Comparison of ENCODE assay signal across 11 mouse cellular contexts in genomic region chr7:24459843-24460242, GRCm38 (mm10). TPM values are rescaled to one million over a fixed set of nuclear protein-coding genes. Genes with fewer than 3 reads are reported as not detected.
DNase-seq lines count a peak whose midpoint lies in the region; ATAC-seq and TF ChIP-seq lines count a peak whose summit lies in the region.
"Had no signal": no experiment of that assay in that cellular context is flagged by ENCODE, and none has a peak within 500 bp of the region (broad histone marks: within the 10 kb centered on the region; RNA-seq: fewer than 3 reads in every experiment).

No protein-coding gene starts in this region.

- WGBS in kidney, postnatal 0 days, result 37% methylated on average over 3 of the region's 3 CpGs
- whole genome bisulfite sequencing in midbrain, embryonic 13.5 days, result 73% methylated on average over 3 of the region's 3 CpGs

- ATAC-seq in kidney, postnatal 0 days (replicated peaks; ENCODE audit: low FRiP score, low read depth), result no peak
- peak; percentile 59 for ATAC-seq in megakaryocyte, adult 5-6 weeks (ENCODE audit: poor library complexity, severe bottlenecking)
- ATAC-seq in midbrain, embryonic 13.5 days, result no peak

- no peak for TF ChIP-seq CTCF in kidney, postnatal 0 days (IDR thresholded peaks at IDR 0.05; ENCODE audit: low read depth)

- no peak overlapping the region for H3K4me2 ChIP-seq in kidney, postnatal 0 days (ENCODE audit: low read length)
- H3K4me2 ChIP-seq in midbrain, embryonic 13.5 days (replicated peaks), result no peak overlapping the region
- H3K4me2 ChIP-seq: forebrain, embryonic 12.5 days had no signal

- no peak overlapping the region for H3K9ac ChIP-seq in kidney, postnatal 0 days (ENCODE audit: low read depth, low read length)
- H3K9ac ChIP-seq in midbrain, embryonic 13.5 days (replicated peaks), result no peak overlapping the region
- H3K9ac ChIP-seq: forebrain, embryonic 12.5 days had no signal

- no peaks in the 10 kb centered on the region for H3K36me3 ChIP-seq in kidney, postnatal 0 days (ENCODE audit: insufficient read depth, low read length)
- H3K36me3 ChIP-seq in midbrain, embryonic 13.5 days, result no peaks in the 10 kb centered on the region
- H3K36me3 ChIP-seq: forebrain, embryonic 12.5 days had no signal

- DNase-seq in gastrocnemius, postnatal 10 days, result peak; percentile 21
- no peak for DNase-seq in gastrocnemius, adult 8-10 months (ENCODE audit: low spot score in 2 of 2)
- DNase-seq in ES-CJ7 (ENCODE audit: low read depth, low spot score), result peak; percentile 58
- DNase-seq in kidney, postnatal 0 days (ENCODE audit: low spot score), result no peak
- no peak for DNase-seq in MN1 (ENCODE audit: low spot score)
- DNase-seq in embryo, embryonic 9.5 days (ENCODE audit: extremely low spot score), result no peak

- 0 out of 2 replicates have a peak, but pooled peaks cover 11% of the 10 kb centered on the region for H3K4me1 ChIP-seq in kidney, postnatal 0 days (replicated peaks; ENCODE audit: insufficient read depth, low read length)
- H3K4me1 ChIP-seq in midbrain, embryonic 13.5 days (replicated peaks), result 0 out of 2 replicates have a peak, but pooled peaks cover 8% of the 10 kb centered on the region

- H3K4me3 ChIP-seq in kidney, postnatal 0 days (replicated peaks; ENCODE audit: low read depth, low read length), result no peak overlapping the region
- no peak overlapping the region for H3K4me3 ChIP-seq in midbrain, embryonic 13.5 days (replicated peaks)
- H3K4me3 ChIP-seq: forebrain, embryonic 12.5 days had no signal

- H3K27me3 ChIP-seq in kidney, postnatal 0 days (ENCODE audit: insufficient read depth, low read length), result no peaks in the 10 kb centered on the region
- peaks cover 9% of the 10 kb centered on the region; the same call in 1 of the 2 replicates for H3K27me3 ChIP-seq in midbrain, embryonic 13.5 days

- H3K27ac ChIP-seq in kidney, postnatal 0 days, result peak overlapping the region; percentile 31
- H3K27ac ChIP-seq in midbrain, embryonic 13.5 days, result no peak overlapping the region
- H3K27ac ChIP-seq: forebrain, embryonic 12.5 days had no signal

- no peaks in the 10 kb centered on the region for H3K9me3 ChIP-seq in kidney, postnatal 0 days (replicated peaks; ENCODE audit: low read length)
- no peaks in the 10 kb centered on the region for H3K9me3 ChIP-seq in midbrain, embryonic 13.5 days
- H3K9me3 ChIP-seq: forebrain, embryonic 12.5 days had no signal

RNA-seq across cellular contexts. Expression of gene Plaur, which starts 2.4 kb away (rescaled TPM):
- total RNA-seq in gastrocnemius, postnatal 10 days (2021), result 1 to 10 TPM; 2.0 to 3.0 TPM
- under 1 TPM; 0.41 to 0.92 (median 0.63) TPM for total RNA-seq in gastrocnemius, adult 8-10 months (2022)
- 11.5 and 15.9 TPM in 2 replicates for polyA plus RNA-seq in kidney, postnatal 0 days (2015; fragmentation: Nextera tagmentation; extraction: Ambion mirVana)
- total RNA-seq in megakaryocyte, adult 5-6 weeks (2015), result 100 and 110 TPM in 2 replicates
- total RNA-seq in megakaryocyte, adult 5-6 weeks (2017), result 96.3 and 124 TPM in 2 replicates
- polyA plus RNA-seq in midbrain, embryonic 13.5 days (2015; fragmentation: Nextera tagmentation; extraction: Ambion mirVana), result 1.0 and 1.2 TPM in 2 replicates

RNA-seq across cellular contexts. Expression of gene Irgc1, which starts 7.7 kb away (rescaled TPM):
- under 1 TPM in 1 of 2 experiments, not detected in 1; 0.21 TPM for total RNA-seq in gastrocnemius, postnatal 10 days (2021)
- total RNA-seq in gastrocnemius, adult 8-10 months (2022), result not detected
- not detected in 2 replicates for polyA plus RNA-seq in kidney, postnatal 0 days (2015; fragmentation: Nextera tagmentation; extraction: Ambion mirVana)
- 0.74 and 1.8 TPM in 2 replicates for total RNA-seq in megakaryocyte, adult 5-6 weeks (2015)
- 0.66 and 0.94 TPM in 2 replicates for total RNA-seq in megakaryocyte, adult 5-6 weeks (2017)
- polyA plus RNA-seq in midbrain, embryonic 13.5 days (2015; fragmentation: Nextera tagmentation; extraction: Ambion mirVana), result not detected in 2 replicates
- total RNA-seq: CH12.LX; layer of hippocampus, adult 18-20 months had no signal
- polyA plus RNA-seq: forebrain, embryonic 12.5 days had no signal

RNA-seq across cellular contexts. Expression of gene Cadm4, which starts 22.0 kb away (rescaled TPM):
- total RNA-seq in gastrocnemius, postnatal 10 days (2021), result 10 to 100 TPM; 14.7 to 17.4 TPM
- total RNA-seq in gastrocnemius, adult 8-10 months (2022), result 1 to 10 TPM in 3 of 4 experiments, under 1 TPM in 1; 0.87 to 3.6 (median 1.8) TPM
- 7.1 and 8.2 TPM in 2 replicates for polyA plus RNA-seq in kidney, postnatal 0 days (2015; fragmentation: Nextera tagmentation; extraction: Ambion mirVana)
- total RNA-seq in megakaryocyte, adult 5-6 weeks (2015), result not detected in 2 replicates
- total RNA-seq in megakaryocyte, adult 5-6 weeks (2017), result not detected in 2 replicates
- polyA plus RNA-seq in midbrain, embryonic 13.5 days (2015; fragmentation: Nextera tagmentation; extraction: Ambion mirVana), result 52.4 and 67.8 TPM in 2 replicates

RNA-seq across cellular contexts. Expression of gene Zfp428, which starts 47.0 kb away (rescaled TPM):
- total RNA-seq in gastrocnemius, postnatal 10 days (2021), result 10 to 100 TPM; 11.4 to 11.6 TPM
- 1 to 10 TPM; 2.5 to 5.2 (median 4.0) TPM for total RNA-seq in gastrocnemius, adult 8-10 months (2022)
- 40.2 and 41.4 TPM in 2 replicates for polyA plus RNA-seq in kidney, postnatal 0 days (2015; fragmentation: Nextera tagmentation; extraction: Ambion mirVana)
- 0.69 TPM in 1 of 2 replicates, not detected in the other for total RNA-seq in megakaryocyte, adult 5-6 weeks (2015)
- 0.40 TPM in 1 of 2 replicates, not detected in the other for total RNA-seq in megakaryocyte, adult 5-6 weeks (2017)
- 234 and 261 TPM in 2 replicates for polyA plus RNA-seq in midbrain, embryonic 13.5 days (2015; fragmentation: Nextera tagmentation; extraction: Ambion mirVana)

RNA-seq across cellular contexts. Expression of gene AC161166.1, which starts 52.4 kb away (rescaled TPM):
- not detected for total RNA-seq in gastrocnemius, postnatal 10 days (2021)
- not detected for total RNA-seq in gastrocnemius, adult 8-10 months (2022)
- 0.06 and 0.12 TPM in 2 replicates for polyA plus RNA-seq in kidney, postnatal 0 days (2015; fragmentation: Nextera tagmentation; extraction: Ambion mirVana)
- not detected in 2 replicates for total RNA-seq in megakaryocyte, adult 5-6 weeks (2015)
- total RNA-seq in megakaryocyte, adult 5-6 weeks (2017), result not detected in 2 replicates
- polyA plus RNA-seq in midbrain, embryonic 13.5 days (2015; fragmentation: Nextera tagmentation; extraction: Ambion mirVana), result 1.2 and 1.9 TPM in 2 replicates
- total RNA-seq: layer of hippocampus, adult 18-20 months had no signal

Comparison
In these comparisons a context has a peak if more than half of its experiments do, and no peak if none do; other contexts are left out.
1. DNase-seq: peak in gastrocnemius, postnatal 10 days (single experiment) and ES-CJ7 (single experiment); none in gastrocnemius, adult 8-10 months (0 of 2), kidney, postnatal 0 days (single experiment), MN1 (single experiment) and embryo, embryonic 9.5 days (single experiment).
2. RNA of gene Plaur, which starts 2.4 kb away (total RNA-seq): 96.3 to 124 TPM in megakaryocyte, adult 5-6 weeks; 2.0 to 3.0 TPM in gastrocnemius, postnatal 10 days and 0.41 to 0.92 TPM in gastrocnemius, adult 8-10 months; every median in the first group is over 10 times any median in the second.